Mouse (Mus musculus): Measurements from ENCODE around the gene Acad11. TPM values are rescaled to one million over a fixed set of nuclear protein-coding genes. Genes with fewer than 3 reads are reported as not detected.

The Acad11 gene
- total and polyA plus RNA-seq, 2 experiments from 2014 or later: 6.5 to 14.2 TPM

DNA sequence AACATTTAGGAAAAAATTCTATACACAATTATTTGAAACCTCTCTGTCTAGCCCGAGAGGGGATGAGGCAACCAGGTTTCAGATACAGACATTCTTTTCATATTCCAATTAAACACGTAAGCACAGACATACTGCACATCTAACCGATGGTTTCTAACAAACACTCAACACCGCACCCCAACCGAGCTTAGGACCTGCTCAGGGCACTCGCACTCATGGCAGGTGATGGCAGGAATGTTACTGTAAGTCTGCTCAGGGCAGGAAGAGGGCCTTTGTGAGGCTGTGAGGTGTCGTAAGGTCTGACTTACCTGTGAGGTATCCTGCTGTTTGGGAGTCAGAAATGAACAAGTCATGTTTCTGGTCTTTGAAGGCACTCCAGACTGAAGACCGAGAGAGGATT lies 93.3 kb downstream of the Acad11 start:
- Histone ChIP-seq H3K9ac (replicated peaks; ENCODE audit: low read length) (no peak overlapping the region), H3K27ac (no peak overlapping the region), H3K9me3 (ENCODE audit: low read length) (no peaks in the 10 kb centered on the region), H3K4me3 (ENCODE audit: low read length) (no peak overlapping the region), H3K36me3 (ENCODE audit: insufficient read depth, low read length) (peaks cover 91% of the 10 kb centered on the region), H3K27me3 (ENCODE audit: insufficient read depth, low read length) (no peaks in the 10 kb centered on the region), H3K4me2 (ENCODE audit: low read depth, low read length) (no peak overlapping the region), H3K4me1 (ENCODE audit: insufficient read depth, low read length) (no peaks in the 10 kb centered on the region)
- DNase-seq (ENCODE audit: low spot score) (no peak), ATAC-seq (no peak)
- TF ChIP-seq CTCF (IDR thresholded peaks at IDR 0.05; ENCODE audit: low read depth): no peak
- 96% methylated on average over 8 of the region's 8 CpGs for WGBS

DNA sequence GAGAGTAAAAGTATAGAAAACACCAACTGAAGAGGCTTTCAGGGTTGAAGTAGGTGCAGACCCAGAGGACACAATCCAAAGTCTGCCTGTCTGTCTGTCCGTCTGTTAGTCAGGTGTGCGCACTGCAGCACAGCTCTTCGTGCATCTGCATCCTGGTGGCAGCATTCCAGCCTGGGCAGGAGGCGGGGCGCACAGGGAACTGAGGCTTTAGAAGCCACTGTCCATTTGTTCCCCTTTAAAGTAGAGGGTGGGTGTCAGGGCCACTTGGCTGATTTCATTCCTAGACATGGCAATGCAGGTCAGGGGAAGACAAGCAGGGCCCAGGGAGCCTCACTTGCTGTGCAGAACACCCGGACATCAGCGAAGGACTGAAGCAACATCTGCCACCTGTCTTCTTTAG lies 94.1 kb downstream of the Acad11 start:
- no peak overlapping the region for H3K9ac ChIP-seq (replicated peaks; ENCODE audit: low read length)
- no peak overlapping the region for H3K27ac ChIP-seq
- H3K4me3 ChIP-seq (ENCODE audit: low read length): no peak overlapping the region
- H3K9me3 ChIP-seq (ENCODE audit: low read length): no peaks in the 10 kb centered on the region
- H3K4me1 ChIP-seq (ENCODE audit: insufficient read depth, low read length): no peaks in the 10 kb centered on the region
- no peak overlapping the region for H3K4me2 ChIP-seq (ENCODE audit: low read depth, low read length)
- no peak for TF ChIP-seq CTCF (IDR thresholded peaks at IDR 0.05; ENCODE audit: low read depth)
- no peak for ATAC-seq
- H3K36me3 ChIP-seq (ENCODE audit: insufficient read depth, low read length): peaks cover 91% of the 10 kb centered on the region
- H3K27me3 ChIP-seq (ENCODE audit: insufficient read depth, low read length): no peaks in the 10 kb centered on the region
- 95% methylated on average over 7 of the region's 7 CpGs for WGBS
- DNase-seq (ENCODE audit: low spot score): no peak

DNA sequence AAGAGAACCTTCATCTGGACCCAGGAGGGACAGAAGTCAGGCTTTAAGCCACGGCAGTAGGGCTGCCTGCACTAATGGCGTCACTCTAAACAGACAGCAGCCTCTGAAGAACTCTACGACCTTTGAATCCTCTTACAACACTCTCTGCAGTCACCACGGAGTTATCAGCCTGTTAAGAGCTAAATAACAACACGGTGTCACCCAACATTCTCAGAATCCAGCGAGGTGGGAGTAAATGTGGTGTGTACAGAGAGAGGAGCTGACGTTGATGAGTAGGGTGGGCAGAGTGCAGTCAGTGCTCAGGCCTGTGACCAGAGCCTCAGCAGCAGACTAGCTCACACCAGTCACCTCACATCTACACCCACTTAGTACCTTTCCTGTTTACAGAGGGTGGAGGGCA lies 97.9 kb downstream of the Acad11 start:
- peaks cover 86% of the 10 kb centered on the region for H3K36me3 ChIP-seq (ENCODE audit: insufficient read depth, low read length)
- H3K4me2 ChIP-seq (ENCODE audit: low read depth, low read length): no peak overlapping the region
- H3K9me3 ChIP-seq (ENCODE audit: low read length): no peaks in the 10 kb centered on the region
- no peak overlapping the region for H3K27ac ChIP-seq
- 86% methylated on average over 7 of the region's 7 CpGs for WGBS
- no peak overlapping the region for H3K4me3 ChIP-seq (ENCODE audit: low read length)
- TF ChIP-seq CTCF (IDR thresholded peaks at IDR 0.05; ENCODE audit: low read depth): no peak
- ATAC-seq (no peak), DNase-seq (ENCODE audit: low spot score) (no peak)
- H3K27me3 ChIP-seq (ENCODE audit: insufficient read depth, low read length): no peaks in the 10 kb centered on the region
- no peak overlapping the region for H3K9ac ChIP-seq (replicated peaks; ENCODE audit: low read length)
- H3K4me1 ChIP-seq (ENCODE audit: insufficient read depth, low read length): no peaks in the 10 kb centered on the region

DNA sequence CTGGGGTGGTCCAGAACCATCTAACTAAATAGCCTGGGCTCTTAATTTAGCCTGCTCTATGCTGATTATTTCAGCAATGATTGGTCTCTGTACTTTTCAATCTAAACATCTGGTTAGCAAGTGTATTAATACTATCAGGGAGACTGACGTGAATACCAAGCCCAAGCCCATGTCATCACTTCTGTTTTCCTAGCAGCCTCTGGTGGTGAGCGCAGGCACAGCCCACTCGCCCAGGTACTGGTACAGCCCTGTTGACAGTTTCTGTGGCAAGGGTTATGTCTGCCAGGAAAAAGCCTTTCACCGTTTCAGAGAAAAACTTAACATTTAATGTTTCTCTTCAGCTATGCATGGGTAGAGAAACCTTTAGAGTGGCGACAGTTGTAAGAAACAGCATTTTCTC lies 101.0 kb downstream of the Acad11 start:
- peaks cover 71% of the 10 kb centered on the region for H3K36me3 ChIP-seq (ENCODE audit: insufficient read depth, low read length)
- H3K9ac ChIP-seq (replicated peaks; ENCODE audit: low read length): no peak overlapping the region
- no peaks in the 10 kb centered on the region for H3K4me1 ChIP-seq (ENCODE audit: insufficient read depth, low read length)
- peak; percentile 46 for TF ChIP-seq CTCF (IDR thresholded peaks at IDR 0.05; ENCODE audit: low read depth)
- 85% methylated on average over 5 of the region's 5 CpGs for WGBS
- no peak overlapping the region for H3K4me2 ChIP-seq (ENCODE audit: low read depth, low read length)
- no peaks in the 10 kb centered on the region for H3K9me3 ChIP-seq (ENCODE audit: low read length)
- no peaks in the 10 kb centered on the region for H3K27me3 ChIP-seq (ENCODE audit: insufficient read depth, low read length)
- H3K4me3 ChIP-seq (ENCODE audit: low read length): no peak overlapping the region
- no peak for ATAC-seq
- DNase-seq (ENCODE audit: low spot score): peak; percentile 18
- H3K27ac ChIP-seq: no peak overlapping the region

DNA sequence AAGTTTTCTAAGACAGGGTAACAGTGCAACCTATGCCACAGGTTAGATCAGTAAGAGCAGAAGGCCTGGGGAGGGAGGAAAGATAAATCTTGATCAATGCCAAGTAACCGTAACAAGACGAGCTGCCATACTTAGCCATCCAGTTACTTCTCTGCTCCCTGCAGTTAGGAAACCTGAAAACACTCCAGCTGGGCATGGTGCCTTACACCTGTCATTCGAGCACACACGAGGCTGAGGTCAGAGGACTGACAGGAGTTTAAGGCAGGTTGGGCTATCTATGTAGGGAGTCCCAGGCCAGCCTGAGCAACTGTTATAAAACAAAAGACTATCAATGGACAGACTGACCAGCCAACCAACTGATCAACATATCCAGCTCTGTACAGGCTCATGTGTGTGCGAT lies 102.7 kb downstream of the Acad11 start:
- DNase-seq (ENCODE audit: low spot score): no peak

DNA sequence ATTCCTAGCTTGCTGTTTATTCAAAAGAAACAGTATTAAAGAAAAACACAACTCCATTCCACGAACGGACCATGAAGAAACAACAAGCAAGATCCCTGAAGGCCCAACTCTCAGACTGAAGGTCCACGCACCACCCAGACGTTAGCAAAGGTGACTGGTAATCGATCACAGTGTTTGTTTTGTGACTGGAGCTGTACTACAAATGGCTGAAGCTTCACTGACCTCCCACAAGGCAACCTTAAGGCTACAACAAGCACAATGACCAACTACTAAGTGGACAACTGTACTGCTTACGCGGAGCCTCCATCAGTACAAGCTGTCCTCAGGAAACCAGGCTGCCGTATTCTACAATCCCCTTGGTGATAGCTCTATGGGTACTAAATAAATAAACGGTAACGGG lies 106.8 kb downstream of the Acad11 start:
- DNase-seq (ENCODE audit: low spot score) (no peak), ATAC-seq (no peak)
- WGBS: 96% methylated on average over 10 of the region's 10 CpGs
- Histone ChIP-seq H3K27ac (no peak overlapping the region), H3K4me3 (ENCODE audit: low read length) (no peak overlapping the region), H3K9me3 (ENCODE audit: low read length) (no peaks in the 10 kb centered on the region), H3K4me1 (ENCODE audit: insufficient read depth, low read length) (no peaks in the 10 kb centered on the region), H3K9ac (replicated peaks; ENCODE audit: low read length) (no peak overlapping the region), H3K36me3 (ENCODE audit: insufficient read depth, low read length) (peaks cover 52% of the 10 kb centered on the region), H3K27me3 (ENCODE audit: insufficient read depth, low read length) (no peaks in the 10 kb centered on the region), H3K4me2 (ENCODE audit: low read depth, low read length) (no peak overlapping the region)
- TF ChIP-seq CTCF (IDR thresholded peaks at IDR 0.05; ENCODE audit: low read depth): no peak

More for the DNA sequence above, 102.7 kb downstream of the Acad11 start:
- Histone ChIP-seq H3K4me1 (ENCODE audit: insufficient read depth, low read length) (no peaks in the 10 kb centered on the region), H3K4me2 (ENCODE audit: low read depth, low read length) (no peak overlapping the region), H3K36me3 (ENCODE audit: insufficient read depth, low read length) (peaks cover 65% of the 10 kb centered on the region), H3K9ac (replicated peaks; ENCODE audit: low read length) (no peak overlapping the region), H3K9me3 (ENCODE audit: low read length) (no peaks in the 10 kb centered on the region), H3K27ac (no peak overlapping the region), H3K27me3 (ENCODE audit: insufficient read depth, low read length) (no peaks in the 10 kb centered on the region), H3K4me3 (ENCODE audit: low read length) (no peak overlapping the region)
- no peak for TF ChIP-seq CTCF (IDR thresholded peaks at IDR 0.05; ENCODE audit: low read depth)
- ATAC-seq: no peak
- 85% methylated on average over 5 of the region's 5 CpGs for WGBS

DNA sequence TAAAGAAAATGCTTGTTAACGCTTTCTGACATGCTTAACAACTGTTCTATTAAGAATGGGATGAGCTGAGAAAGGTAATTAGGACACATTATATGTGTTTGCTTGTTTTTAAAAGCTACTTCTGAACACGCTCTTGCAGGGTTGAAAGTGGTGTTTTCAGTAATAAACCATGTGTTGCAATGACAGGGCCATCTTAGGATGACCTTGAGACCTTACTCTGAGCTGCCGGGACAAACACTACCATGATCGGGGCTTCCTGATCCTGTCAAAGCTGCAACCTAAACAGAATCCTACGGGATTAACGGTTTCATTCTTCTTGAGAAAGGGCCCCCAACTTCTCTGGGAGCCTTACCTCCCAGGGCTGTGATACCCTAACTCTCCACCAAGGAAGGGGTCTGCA lies 108.5 kb downstream of the Acad11 start:
- H3K27me3 ChIP-seq (ENCODE audit: insufficient read depth, low read length): no peaks in the 10 kb centered on the region
- peaks cover 56% of the 10 kb centered on the region; the same call in 1 of the 2 replicates for H3K36me3 ChIP-seq (ENCODE audit: insufficient read depth, low read length)
- WGBS: 94% methylated on average over 6 of the region's 6 CpGs
- DNase-seq (ENCODE audit: low spot score) (no peak), ATAC-seq (no peak)
- H3K9ac ChIP-seq (replicated peaks; ENCODE audit: low read length): no peak overlapping the region
- no peaks in the 10 kb centered on the region for H3K4me1 ChIP-seq (ENCODE audit: insufficient read depth, low read length)
- H3K9me3 ChIP-seq (ENCODE audit: low read length): no peaks in the 10 kb centered on the region
- H3K4me2 ChIP-seq (ENCODE audit: low read depth, low read length): no peak overlapping the region
- H3K27ac ChIP-seq: no peak overlapping the region
- H3K4me3 ChIP-seq (ENCODE audit: low read length): no peak overlapping the region
- no peak for TF ChIP-seq CTCF (IDR thresholded peaks at IDR 0.05; ENCODE audit: low read depth)

Measured in hindbrain, postnatal 0 days (tissue).